Mouse (Mus musculus) thymus, postnatal 36 days (tissue): ENCODE results near the gene Senp7.
"Not testable (repeated sequence)": the region's sequence is repeated elsewhere in the genome, so short reads cannot be mapped to it uniquely, and the experiment has no call there.

ENCODE experiments used
- DNase-seq, 2 experiments: peaks; one replicate each; pipeline ENCODE4 v3.0.0; 2022; ENCODE audit warnings: mixed read lengths in 2 of 2

Senp7 gene

DNA sequence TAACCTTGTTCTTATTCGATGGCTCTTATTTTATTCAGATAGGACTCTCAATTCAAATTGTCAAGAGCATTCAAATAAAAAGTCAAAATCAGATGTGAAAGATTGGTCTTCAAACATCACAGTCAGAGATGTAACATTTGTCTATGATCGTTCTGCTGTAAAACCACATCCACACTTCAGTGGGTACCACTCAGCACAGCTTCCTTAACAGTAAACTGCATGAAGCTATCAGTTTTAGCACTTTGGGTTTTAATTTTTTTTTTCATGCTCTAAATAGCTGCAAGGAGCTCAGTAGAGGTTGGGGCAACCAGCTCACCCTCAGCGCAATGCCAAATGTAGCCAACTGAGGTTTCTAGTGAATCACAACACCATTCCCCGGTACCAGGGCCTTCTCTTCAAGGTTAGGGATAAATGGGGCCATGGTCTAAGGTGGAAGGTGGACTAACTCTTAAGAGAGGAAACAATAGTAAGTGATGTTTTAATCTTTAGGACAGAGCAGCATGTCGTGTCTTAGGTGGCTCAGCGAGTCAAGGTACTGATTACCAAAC, 20.5 kb downstream of the Senp7 start:
- no peak for DNase-seq

DNA sequence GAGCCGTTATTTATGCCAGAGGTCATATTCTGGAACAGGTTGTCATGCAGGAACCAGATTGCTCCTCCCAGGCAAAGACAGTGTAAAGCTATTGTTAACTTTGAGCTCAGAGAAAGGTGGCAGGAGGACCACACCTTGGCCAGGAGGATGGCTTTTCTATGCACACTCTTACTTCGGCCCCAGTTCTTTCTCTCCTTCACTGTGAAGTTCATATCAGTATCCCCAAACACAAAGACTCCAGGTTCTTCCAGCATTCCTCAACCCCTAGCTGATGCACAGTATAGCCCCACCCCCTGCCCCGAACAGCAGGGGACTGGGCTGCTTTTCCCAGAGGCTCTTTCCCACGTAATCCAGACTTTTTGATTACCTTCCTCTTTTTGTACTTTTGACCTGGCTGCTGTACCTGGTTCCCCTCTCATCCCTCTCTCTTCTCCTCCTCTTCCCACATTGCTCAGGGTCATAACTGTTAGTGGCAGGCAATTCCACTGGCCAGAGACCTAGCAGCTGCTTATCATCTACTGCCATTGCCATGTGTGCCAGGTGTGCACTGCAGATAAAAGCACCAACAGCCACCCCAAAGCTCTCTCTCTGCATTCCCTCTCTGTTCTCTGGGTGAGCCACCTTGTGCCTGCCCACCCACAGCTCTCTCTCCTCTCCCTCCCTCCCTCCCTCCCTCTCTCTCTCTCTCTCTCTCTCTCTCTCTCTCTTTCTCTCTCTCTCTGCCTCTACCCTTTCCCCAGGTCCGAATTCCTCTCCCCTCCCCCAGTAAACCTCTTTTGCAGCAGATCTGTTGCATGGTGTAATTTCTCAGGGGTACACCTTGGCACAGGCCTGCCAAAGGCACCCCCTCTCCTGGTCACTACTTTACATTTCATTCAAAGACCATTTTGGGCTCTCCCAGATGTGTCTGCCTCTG, 23.4 kb downstream of the Senp7 start:
- DNase-seq, result peak in 1 of 2 experiments; percentile 22

DNA sequence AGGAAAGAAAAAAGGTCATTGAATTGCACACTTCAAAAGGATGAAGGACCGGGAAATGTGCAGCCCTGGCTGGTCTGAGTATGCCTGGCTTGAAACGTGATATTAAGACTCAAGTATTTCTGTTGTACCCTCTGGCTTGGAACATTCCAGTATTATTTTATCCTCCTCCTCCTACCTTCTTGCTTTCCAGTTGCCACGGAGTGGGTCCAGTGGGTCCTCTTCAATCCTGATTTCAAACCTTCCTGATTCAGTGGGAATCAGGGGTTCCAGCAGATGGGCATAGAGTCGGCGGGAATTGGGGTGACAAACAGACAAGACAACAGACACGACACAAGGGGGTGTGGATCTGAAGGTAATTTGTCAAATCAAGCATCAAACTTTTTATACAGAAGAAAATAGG, 24.4 kb downstream of the Senp7 start:
- no peak for DNase-seq

DNA sequence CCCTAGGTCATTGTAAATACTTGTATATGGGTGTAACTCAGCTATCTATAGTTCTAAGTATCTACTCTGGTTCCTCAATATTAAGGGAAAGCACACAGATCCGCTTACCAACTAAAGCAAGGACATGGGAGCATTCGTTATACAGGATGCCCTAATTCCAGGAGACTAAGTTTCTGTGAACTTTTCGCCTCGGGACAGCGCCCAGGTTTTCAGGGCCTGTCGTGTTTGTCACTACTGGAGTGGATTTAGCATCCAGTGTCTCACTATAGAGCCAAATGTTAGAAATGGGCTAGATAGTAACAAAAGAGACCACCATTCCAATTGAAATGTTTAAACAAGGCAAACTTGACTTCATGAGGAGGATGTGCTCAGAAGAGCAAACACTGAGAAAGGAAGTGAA, 25.0 kb downstream of the Senp7 start:
- DNase-seq, result not testable (repeated sequence)

DNA sequence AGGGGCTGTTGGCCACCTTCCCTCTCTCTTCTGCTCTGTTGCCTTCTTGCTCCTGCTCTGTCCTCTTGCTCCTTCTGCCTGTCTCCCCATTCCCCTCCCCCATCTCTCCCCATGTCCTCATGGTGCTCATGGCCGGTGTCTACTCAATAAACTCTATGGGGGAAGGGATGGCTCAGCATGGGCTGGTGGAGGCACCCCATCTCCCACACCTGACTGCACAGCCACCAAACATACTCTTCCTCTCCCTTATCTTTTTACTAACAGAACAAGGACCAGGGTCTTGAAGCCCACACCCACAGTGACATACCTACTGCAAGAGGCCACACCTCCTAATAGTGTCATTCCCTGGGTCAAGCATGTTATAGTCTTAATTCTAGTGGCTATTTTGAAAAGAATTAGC, 26.0 kb downstream of the Senp7 start:
- no peak for DNase-seq

DNA sequence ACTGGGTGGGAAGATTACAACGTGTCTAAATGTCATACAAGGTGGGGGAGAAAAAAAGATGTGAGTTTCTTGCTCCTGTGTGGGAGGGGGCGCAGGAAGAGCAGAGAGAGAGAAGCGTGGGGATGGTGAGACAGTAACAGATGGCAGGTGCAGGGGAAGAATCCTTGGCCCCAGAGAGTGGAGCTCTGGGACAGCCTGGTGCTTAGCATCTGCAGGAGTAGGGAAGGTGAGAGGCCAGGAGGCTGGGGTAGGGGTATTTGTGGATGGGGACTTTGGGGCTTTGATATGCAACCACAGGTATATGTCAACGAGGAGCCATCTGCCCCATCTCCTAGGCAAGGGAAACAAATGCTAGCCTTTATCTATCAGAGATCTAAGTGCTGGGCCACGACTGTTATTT, 26.4 kb downstream of the Senp7 start:
- DNase-seq, result peak in 1 of 2 experiments; percentile 30

DNA sequence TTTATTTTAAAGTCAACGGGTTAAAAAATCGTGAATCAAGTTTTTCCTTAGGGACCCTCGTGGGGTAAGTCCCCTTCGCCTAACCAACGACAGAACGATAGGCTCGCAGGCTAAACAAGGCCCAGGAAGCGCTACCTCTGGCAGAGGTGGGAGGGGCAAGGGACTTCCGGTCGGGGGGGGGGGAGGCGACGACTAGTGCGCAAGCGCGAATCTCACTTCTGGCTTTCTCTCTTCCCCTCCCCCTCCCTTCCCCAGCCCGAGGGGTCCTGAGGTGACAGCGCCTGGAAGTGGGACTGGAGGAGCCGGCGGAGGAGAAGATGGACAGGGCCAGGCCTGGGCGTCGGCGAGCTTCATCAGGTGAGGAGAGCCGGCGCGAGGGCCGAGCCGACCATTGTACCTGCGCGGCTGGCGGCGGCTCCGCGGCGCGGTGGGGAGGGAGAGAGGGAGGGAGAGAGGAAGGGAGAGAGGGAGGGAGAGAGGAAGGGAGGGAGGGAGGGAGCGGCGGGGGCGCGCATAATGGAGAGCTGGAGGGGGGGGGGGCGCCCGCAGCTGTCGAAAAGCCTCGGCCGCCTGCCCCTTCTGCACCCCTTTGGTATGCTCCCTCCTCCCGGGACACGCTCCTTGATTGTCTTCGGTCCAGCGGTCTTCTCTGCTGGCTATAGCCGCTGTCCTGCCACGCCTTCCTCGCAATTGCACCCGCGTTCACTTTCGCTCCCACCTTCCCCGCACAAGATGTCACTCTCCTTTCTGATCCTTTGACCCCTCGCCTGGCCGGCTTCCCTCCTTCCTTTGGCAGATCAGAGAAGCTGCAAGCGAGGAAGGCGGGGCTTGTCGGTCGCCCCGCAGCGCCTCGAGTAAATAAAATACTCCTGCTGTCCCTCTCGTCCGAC, 27.3 kb downstream of the Senp7 start:
- DNase-seq, result peak; percentile 85 to 86

DNA sequence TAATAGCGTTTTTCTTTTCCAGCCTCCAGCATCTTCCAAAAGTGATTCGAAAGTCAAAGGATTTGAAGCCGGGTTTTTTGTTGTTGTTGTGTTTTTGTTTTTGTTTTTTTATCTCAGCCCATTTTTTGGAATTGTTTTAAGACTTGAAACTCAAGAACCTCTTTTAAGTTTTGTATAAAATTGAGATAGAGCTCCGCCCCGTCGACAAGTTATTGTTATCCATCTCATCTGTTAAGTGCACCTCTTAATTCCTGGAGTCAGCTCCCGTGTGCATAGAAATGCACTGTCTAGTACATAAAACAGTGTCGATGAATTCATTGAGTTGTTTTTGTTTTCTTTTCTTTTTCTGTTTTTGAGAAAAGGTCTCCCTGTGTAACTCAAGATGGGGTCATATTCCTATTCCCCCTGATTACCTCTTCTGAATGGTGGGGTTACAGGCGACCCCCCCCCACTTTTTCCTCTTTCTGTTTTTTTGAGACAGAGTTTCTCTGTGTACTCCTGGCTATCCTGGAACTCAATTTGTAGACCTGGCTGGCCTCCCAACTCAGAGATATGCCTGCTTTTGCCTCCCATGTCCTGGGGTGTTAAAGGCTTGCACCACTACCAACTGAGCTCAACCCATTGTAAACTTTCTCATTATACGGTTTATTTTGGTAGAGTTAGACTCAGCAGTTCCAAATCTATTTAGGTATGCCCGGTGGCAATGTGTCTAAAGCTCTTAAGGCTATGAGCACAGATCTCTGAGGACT, 28.2 kb downstream of the Senp7 start:
- no peak for DNase-seq

DNA sequence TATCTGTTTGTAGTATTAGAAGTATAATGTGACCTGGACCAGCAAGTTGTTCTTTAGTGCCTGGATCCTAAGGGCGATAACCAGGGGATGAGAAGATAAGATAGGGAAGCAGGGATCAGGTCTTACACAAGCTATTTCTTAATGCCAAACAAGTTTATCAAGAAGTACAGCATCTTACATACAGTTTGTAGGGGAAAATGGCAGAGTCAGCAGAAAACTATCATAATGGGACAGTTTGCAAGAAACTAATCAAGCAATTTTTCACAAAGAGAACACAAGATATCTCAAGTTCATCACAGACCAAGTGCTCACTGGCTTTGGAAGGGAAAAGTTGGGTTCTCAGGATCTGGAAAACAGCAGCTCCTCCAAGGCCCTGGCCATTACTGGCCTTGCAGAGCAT, 31.3 kb downstream of the Senp7 start:
- no peak for DNase-seq

DNA sequence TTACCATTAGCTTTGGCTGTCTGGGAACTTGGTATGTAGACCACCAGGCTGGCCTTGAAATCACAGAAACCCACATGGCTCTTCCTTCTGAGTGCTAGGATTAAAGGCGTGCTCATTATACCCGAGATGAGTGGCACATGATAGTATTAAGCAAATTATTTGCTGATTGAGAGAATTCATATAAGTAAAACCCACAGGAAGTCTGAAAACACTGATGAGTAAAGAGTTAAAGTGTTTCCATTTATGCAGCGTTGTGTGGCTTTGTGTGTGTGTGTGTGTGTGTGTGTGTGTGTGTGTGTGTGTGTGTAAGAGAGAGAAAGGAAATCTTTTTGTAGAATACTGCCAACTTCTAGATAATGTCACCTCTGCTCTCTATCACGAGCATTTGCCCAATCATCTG, 33.6 kb downstream of the Senp7 start:
- DNase-seq, result no peak

DNA sequence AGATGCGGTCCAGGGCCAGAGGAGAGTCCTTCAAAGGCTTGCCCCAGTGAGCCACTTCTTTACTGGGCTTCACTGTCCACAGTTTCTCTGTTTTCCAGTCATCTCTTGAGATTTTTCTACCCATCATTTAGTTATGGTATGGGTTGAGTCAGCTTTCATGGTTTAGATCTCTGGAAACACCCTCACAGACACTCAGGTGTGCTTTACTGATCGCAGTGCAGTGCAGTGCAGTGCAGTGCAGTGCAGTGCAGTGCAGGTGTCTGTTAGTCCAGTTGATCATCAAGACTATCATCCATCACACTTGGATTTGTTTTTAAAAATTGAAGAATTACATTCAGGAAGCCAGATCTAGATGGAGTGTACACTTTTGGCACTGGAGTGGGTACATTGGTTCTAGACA, 38.2 kb downstream of the Senp7 start:
- no peak for DNase-seq

DNA sequence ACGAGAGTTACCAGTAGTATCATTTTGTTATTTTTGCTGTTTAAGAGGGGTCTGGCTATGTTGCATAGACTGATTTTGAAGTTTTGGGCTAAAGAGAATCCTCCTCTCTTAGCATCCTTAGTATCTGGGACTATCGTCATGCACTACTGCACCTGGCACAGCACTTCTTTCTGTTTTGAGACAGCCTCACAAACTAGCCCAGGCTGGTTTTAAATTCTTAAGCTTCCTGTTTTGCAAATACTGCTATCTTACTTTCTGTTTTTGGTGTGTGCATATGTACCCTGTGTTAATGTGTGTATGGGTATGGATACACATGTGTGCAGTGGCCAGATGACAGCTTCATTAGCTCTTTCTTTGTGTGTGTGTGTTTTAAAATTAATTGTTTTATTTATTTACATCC, 42.2 kb downstream of the Senp7 start:
- DNase-seq, result no peak

DNA sequence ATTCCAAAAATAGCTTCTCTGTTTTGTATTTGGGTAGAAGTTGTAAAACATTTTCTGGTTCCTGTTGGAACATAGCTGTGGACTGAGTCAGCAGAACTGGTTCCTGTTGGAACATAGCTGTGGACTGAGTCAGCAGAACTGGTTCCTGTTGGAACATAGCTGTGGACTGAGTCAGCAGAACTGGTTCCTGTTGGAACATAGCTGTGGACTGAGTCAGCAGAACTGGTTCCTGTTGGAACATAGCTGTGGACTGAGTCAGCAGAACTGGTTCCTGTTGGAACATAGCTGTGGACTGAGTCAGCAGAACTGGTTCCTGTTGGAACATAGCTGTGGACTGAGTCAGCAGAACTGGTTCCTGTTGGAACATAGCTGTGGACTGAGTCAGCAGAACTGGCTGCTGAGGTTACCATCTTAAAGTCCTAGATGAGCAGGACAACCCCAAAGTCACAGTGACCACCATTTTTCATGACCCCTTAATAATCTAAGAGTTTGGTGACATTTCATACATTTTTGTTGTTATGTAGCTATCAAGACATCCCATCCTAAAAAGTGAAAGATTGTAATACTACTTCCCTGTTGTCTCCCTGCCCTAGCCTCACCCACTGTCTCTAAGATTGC, 48.4 kb downstream of the Senp7 start:
- not testable (repeated sequence) for DNase-seq

DNA sequence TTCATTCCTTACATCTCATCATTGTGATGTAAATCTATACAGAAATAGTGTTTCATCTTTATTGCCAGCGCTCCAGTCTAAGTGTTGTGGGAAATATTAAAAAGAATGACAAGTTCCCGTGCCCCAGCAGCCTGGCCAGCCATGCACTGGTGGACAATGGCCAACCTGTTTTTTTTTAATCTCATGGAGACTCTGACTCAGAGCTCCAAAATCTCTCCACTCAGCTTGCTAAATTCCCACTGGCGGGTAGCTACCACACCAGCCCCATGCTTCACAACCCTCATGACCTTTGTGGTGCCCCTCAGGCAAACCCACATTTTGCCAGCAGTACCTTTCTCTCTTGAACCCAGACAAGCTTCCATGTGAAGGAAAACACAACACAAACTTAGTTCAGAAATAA, 67.6 kb downstream of the Senp7 start:
- DNase-seq, result no peak

DNA sequence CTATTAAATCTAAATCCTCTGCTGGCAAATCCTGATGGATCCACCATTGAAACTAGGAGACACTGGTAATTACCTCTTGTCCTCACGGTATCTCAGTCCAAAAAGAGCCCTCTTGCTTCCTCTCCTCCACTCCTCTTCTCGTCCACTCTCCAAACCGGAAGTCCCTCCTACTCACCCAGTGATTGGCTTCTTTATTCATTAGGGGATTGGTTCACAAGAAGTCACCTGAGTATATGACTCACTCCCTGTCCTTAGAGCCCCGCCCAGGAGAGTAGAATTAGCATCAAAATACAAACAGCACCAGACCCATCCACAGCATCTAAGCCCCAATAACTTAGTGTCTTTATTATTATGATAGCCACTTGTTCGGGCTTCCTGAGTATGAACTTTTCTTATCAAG, 68.0 kb downstream of the Senp7 start:
- DNase-seq, result no peak

DNA sequence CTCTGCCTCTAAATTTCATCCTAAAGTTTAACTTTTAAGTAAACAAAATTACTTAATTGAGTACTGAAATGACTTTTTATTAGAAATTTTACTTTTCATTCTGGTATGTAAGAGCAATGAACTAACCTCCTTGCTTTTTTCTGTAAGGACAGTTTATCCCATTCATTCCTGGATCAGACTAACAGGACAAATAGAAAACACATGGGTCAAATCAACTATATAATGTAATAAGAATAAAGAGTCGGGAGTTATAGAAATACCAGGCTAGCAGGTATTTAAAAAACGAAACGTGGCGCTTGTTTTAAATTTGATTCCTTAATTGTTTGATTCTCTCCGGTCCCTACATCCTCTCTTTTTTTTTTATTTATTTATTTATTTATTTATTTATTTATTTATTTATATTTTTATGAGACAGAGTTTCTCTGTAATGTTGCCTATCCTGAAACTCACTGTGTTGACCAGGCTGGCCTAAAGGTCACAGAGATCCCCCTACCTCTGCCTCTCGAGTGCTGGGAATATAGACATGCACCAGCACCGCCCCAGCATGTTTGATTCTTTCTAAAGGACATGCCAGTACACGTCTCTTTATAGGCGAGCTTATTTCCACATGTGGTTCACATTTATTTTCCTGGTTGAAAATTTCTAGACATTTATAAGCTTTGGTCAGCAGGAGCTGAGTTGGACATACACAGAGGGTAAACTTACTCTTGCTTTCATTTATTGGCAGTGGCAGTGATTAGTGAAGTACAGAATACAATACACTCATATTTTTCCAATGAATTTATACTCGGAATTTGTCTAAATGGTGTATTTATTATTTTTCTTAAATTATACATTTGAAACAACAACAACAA, 69.4 kb downstream of the Senp7 start:
- no peak for DNase-seq

DNA sequence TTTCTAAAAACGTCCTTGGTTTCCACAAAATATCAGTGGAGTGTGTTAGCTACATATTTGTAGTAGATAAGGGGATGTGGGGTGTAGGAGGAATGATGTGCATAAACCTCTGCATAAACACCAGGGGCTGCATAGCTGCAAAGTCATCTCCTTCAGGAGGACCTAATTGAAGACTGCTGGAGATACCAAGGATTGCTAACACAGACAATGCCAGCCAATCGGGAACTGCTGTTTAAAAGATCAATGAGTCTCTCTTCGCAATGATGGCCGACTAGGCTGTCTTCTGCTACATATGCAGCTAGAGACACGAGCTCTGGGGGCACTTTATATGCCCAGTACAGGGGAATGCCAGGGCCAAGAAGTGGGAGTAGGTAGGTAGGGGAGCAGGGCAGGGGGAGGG, 74.4 kb downstream of the Senp7 start:
- no peak for DNase-seq

DNA sequence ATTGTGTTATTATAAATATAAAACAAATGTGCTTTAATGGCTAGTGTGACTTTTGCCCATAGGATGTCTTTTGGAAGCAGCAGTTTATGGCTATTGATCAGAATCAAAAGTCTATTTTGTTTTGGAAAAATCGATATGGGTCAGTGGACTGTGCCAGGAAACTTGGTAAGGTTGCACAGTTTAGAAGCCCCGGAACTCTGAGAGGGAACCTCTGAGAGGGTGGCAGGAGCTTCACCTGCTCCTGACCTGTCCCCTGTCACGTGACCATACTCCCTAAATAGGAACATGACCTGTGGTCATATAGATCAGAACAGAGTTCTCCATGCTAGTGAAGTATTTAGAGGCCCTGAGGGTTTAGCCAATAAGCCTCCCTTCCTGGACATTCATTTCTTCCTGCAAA, 75.9 kb downstream of the Senp7 start:
- no peak for DNase-seq

DNA sequence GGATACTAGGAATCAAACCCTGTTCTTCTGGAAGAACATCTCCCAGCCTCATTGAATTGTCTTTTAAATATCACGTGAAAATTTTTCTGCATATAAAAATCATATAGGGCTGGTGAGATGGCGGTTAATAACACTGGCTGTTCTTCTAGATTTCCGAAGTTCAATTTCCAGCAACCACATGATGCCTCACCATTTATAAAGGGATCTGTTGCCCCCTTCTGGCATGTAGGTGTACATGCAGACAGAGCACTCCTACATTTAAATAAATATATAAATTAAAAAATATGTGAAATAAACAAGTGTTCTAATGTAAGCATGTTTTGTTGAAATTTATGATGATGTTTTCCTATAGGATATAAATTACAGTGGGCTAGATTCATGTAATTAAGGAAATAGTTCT, 83.5 kb downstream of the Senp7 start:
- no peak for DNase-seq

DNA sequence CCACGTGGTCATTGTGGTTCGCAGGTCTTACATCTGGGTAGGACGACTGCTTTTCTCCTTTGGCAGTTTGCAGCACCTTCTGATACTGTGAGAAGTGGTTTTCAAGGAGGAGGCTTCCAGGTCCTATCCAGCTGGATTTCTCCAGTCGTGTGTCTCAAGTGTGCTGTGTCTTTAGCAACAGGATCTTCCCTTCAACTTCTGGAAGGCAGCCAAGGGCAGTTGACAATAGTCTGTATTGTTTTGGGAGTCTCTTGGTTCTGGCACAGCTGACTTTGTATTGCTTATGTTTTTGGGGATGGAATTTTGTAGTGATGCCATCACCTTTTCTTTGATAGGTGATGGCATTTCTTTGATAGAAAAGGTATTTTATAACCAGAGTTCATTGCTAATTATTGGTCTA, 86.0 kb downstream of the Senp7 start:
- no peak for DNase-seq

DNA sequence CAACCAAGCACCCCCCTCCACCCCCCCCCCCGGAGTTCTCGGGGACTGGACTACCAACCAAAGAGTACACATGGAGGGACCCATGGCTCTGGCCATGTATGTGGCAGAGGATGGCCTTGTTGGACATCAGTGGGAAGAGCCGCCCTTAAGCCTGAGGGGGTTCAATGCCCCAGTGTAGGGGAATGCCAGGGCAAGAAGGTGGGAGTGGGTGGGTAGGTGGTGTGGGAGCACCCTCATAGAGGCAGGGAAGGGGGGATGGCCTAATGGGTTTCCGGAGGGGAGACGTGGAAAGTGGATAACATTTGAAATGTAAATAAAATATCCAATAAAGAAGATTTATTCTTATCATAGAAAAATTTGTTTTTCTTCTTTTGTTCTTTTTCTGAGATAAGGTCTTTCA, 89.5 kb downstream of the Senp7 start:
- not testable (repeated sequence) for DNase-seq
